Mouse (Mus musculus) olfactory bulb, adult 2 months (tissue): ENCODE results near the gene Brk1.

Experiments used
- CTCF ChIP-seq: fragments of 200-500 bp; IDR thresholded peaks from 2 replicates; pipeline ENCODE4 v1.5.1; 2012; ENCODE audit warnings: low read depth, mild to moderate bottlenecking, low read length, moderate library complexity; ENCODE audit not compliant: insufficient read depth
- POLR2A ChIP-seq: fragments of 200-500 bp; IDR thresholded peaks from 2 replicates; pipeline ENCODE4 v1.6.1; 2012; ENCODE audit warnings: mild to moderate bottlenecking, low read depth, low read length, moderate library complexity; ENCODE audit not compliant: insufficient read depth

DNA sequence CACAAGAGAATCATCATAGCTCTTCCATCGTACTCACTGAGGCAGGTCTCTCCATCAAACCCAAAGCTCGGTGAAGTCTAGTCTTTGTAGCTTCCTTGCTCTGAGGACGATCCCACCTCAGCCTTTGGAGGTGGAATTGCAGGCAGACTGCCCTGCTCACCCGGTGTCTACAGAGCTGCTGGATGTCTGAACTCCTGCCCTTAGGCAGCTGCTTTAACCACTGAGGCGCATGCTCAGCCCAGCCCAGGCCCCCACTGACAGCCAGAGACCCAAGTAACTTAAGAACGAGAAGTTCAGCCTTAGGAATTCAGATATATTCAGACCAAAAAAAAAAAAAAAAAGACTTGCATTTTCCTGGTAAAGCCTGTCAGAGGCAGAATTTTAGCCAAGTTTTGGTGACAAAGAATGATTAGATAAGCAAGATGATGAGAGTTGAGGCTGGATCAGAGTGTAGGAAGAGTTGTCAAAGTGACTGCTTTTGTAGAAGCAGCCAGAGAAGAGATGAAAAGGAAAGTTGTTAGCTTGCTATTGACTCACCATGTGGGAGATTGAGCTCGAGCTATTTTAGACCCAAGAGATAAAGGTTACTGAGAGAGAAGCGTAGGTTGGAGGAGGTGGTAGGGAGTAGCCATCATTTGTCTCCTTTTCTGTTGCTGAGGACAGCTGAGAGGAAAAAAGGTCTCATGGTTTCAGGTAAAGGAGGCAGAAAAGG lies 7.8 kb downstream of the Brk1 start:
- TF ChIP-seq POLR2A (no peak), CTCF (no peak)
